Mouse (Mus musculus) stomach, adult 2 months (tissue): Measurements from ENCODE around the gene Npc1l1. TPM values are rescaled to one million over a fixed set of nuclear protein-coding genes. Genes with fewer than 3 reads are reported as not detected.

ENCODE experiments used
- polyA plus RNA-seq: library from polyadenylated mRNA; depleted of rRNA; stranded (reverse); fragments of >200 nt; gene quantifications from 2 replicates; pipeline ENCODE4 v1.2.3, GENCODE M21; 2012; rRNA removed

The Npc1l1 gene
- 1.8 and 4.0 TPM in 2 replicates for polyA plus RNA-seq

GRCm38 (mm10) chr11:6230012-6230411 is at the start of gene Npc1l1:
Gene Npc1l1 (minus strand): TSS chr11:6230143.

DNA sequence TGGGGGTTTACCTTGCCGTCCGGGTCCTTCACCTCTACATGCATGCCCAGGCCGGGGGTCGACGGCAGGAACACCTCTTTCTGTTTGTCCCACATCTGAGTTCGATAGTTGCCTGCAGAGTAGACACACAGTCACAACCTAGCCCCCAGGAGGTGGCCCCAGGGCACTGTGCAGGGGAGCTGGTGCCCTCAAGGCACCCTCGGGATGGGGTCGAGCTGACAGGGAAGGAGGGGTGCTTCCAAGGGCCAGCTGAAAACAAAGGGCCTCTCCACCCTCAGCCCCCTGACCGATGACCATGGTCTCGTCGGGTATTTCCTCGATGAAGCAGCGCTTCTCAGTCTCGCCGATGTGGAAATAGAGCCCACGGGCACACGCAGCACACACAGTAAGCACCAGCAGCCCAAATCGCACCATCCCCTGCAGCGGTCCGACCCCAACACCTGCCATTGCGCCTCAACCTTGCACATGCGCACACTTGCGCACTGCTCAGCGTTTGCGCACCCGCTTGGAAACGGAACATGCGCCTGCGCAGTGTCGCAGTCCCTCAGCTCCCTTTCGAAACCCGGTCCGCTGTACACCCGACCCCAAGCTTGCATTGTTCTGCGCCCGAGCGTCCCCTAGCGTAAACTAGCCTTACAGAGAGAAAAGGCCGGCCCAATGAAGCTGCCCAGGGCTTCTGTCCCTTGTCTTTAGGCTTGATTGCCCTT is 44.6 kb upstream of the Npc1l1 start, which contains the start of gene Tmed4:
Gene Tmed4 (minus strand): TSS at position 484 of the 707 bp plus-strand sequence.

GRCm38 (mm10) chr11:6267320-6268254 is 37.6 kb upstream of the Npc1l1 start, which contains the start of gene Ddx56:
Gene Ddx56 (minus strand): TSS chr11:6267772.

DNA sequence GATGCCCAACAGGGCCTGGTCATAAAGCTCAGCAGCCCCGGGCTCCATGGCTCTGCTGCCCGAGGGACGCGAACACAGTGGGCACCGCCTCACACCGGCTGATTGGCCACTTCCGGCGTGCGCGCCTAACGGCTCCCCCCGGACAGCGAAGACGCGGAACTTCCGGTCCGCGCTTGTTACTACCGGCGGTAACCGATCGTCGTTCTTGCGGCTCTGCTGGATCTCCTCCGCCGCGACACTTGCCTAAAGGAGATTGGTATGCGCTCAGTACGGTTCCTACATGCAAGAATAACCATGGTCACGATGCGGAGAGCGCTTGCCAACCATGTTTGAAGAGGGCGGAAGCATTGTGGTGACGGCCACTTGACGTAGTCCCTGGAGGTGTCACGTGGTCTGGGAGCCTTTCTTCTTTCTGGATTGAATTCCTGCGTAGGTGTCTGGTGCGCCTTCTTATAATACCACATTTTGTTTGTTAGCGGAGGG is 29.8 kb downstream of the Npc1l1 start, which contains the start of gene Nudcd3:
Gene Nudcd3 (minus strand): TSS at position 329 of the 483 bp plus-strand sequence.

GRCm38 (mm10) chr11:6199410-6200086 is 30.4 kb downstream of the Npc1l1 start, which contains the start of gene A730071L15Rik:
Gene A730071L15Rik (plus strand): TSS chr11:6200029.

Other genes with a start within 250 kb of the Npc1l1 start
- 1.9 and 4.0 TPM in 2 replicates for gene Camk2b, start 163.8 kb downstream of the Npc1l1 start, polyA plus RNA-seq
- 0.06 TPM in 1 of 2 replicates, not detected in the other for gene A730071L15Rik, start 30.1 kb downstream of the Npc1l1 start, polyA plus RNA-seq
- gene Nudcd3, start 29.7 kb downstream of the Npc1l1 start, polyA plus RNA-seq, result 14.1 and 16.8 TPM in 2 replicates
- gene Ddx56, start 37.6 kb upstream of the Npc1l1 start, polyA plus RNA-seq, result 9.3 and 11.1 TPM in 2 replicates
- 52.7 and 52.8 TPM in 2 replicates for gene Tmed4, start 44.7 kb upstream of the Npc1l1 start, polyA plus RNA-seq
- gene Ogdh, start 61.5 kb upstream of the Npc1l1 start, polyA plus RNA-seq, result 86.7 and 98.5 TPM in 2 replicates
- gene Zmiz2, start 158.9 kb upstream of the Npc1l1 start, polyA plus RNA-seq, result 44.4 and 49.9 TPM in 2 replicates
- 121 and 182 TPM in 2 replicates for gene Ppia, start 185.3 kb upstream of the Npc1l1 start, polyA plus RNA-seq
- 8.1 and 10.3 TPM in 2 replicates for gene H2afv, start 214.3 kb upstream of the Npc1l1 start, polyA plus RNA-seq
- 2.6 and 3.0 TPM in 2 replicates for gene Purb, start 245.8 kb upstream of the Npc1l1 start, polyA plus RNA-seq